Mouse (Mus musculus) layer of hippocampus, adult 18-20 months (tissue): ENCODE measurements around the gene Nell1. TPM values are rescaled to one million over a fixed set of nuclear protein-coding genes. Genes with fewer than 3 reads are reported as not detected.
A peak's percentile ranks its signal among the peaks of the same experiment; 100 is the strongest.

Experiments
- DNase-seq, 2 experiments: peaks; one replicate each; pipeline ENCODE4 v3.0.0; 2022; ENCODE audit warnings: low spot score in 2 of 2
- total RNA-seq, 2 experiments: library from RNA; stranded (reverse); gene quantifications; 2 replicates each; pipeline ENCODE4 v1.2.3; 2021

Nell1 gene
- total RNA-seq, 2 experiments from 2014 or later, result 46.5 to 53.6 TPM

DNA sequence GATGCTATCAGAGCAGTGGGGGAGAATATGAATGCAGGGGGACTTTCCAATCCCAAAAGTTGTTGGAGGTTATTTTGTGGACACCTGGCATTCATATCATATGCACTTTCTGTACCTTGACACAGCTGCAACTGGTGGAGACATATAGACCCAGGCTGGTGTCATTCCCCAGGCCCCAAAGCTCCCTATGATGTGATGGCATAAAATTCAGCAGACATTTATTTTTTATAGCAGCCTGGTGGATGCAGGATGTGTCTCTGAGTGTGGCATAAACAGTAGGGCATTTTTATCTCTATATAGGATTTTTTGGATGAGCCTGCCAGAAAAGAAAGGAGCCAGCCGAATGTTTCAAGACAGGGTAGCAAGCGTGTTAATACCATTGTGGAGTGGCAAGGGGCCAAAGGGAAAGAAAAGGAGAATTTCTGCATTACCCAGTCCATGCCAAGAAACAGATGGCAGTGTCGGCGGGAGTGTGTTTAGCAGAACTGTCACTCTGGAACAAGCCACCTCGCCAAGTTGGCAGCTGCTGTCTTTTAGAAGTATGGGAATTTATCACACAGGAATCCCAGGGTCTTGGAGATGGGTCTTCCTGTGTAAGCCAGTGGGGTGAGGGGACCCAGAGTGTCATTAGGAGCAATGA lies 267.1 kb downstream of the Nell1 start:
- peak; percentile 91 to 95 for DNase-seq

DNA sequence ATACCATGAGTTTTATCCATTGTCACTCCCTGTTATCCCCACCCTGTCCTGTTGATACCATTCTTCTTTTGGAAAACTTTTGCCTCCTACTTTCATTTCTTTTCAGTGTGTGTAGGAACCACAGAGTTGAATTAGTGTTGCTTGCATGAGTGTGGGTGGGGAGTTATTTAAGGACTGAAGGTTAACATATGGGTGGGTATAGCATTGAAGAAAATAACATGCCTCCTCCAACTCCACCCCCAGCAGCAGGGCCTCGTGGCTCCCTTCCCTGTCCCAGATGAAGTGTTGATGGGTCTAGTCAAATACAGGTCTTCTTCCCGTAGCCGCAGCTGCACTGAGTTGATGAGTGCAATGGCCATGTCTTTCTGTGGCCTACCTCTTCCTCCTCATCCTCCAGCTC lies 278.5 kb downstream of the Nell1 start:
- no peak for DNase-seq

DNA sequence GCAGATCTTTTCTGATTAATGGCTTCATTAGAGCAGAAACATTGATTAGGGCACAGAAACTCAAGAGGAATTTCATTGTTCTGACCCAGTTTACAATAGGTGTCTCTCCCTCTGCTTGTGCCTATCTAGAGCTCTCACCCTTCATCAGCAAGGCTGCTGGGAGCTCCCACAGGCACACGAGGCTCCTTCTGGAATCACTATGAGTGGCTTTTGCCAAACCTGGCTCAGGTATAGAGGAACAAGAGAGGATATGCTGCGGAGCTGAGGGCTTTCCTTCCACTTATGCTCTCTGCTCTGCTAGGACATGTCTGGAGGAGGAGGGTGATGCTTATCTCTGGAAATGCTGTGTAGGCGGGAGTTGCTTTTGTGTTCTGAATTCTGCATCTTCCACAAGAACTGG lies 285.4 kb downstream of the Nell1 start:
- no peak for DNase-seq

DNA sequence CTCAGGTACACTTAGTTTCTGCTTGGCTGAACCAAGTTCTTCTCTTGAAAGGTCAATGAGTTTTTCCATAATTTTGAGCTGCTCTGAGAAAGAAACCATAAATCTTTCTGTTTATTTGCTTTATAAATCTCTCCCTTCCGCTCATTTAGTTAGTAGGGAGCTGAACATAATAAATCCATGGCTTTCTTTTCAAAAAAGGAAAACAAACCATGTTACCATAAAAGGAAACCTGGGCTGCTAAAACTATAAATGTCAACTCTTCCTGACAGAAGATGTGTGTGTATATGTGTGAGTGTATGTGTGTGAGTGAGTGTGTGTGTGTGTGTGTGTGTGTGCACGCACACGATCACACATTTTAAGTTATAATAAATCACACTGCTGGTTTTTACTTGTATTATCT lies 320.8 kb downstream of the Nell1 start:
- DNase-seq, result no peak

DNA sequence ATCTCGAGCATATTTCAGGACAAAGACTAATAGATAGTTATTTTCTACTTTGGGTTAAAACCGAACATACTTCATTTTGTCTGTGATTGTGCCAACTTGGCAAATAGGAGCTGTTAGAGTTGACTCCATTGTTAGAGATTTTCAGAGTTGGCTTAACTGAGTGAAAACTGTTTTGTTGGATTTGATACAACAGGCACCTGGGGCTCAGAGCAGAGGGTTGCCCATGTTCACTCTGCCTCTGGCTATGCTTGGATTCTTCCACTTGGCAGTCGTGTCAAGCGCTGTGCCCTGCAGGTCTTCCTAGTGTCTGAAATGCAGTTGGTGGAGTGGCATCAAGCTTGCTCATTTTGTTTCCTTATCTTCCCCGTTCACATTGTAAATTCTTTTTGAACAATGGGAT lies 363.6 kb downstream of the Nell1 start:
- DNase-seq, result no peak

DNA sequence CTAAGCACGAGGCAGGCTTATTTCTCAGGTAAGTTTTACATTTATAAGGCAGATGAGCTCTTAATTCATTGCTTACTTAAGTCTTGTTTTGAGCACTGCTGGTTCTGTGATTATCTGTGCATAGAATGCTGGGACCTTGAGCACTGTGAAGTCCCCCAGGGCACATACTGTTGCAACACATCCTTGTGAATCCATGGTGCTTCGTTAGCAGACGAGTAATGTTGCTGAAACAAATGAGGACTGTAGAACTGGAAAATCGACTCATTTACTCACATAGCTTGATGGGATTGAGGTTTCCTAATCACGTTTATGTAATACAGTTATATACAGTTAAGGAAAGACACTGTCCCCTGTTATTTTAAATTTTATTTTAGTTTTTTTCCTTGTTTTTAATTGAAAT lies 364.1 kb downstream of the Nell1 start:
- DNase-seq, result no peak

DNA sequence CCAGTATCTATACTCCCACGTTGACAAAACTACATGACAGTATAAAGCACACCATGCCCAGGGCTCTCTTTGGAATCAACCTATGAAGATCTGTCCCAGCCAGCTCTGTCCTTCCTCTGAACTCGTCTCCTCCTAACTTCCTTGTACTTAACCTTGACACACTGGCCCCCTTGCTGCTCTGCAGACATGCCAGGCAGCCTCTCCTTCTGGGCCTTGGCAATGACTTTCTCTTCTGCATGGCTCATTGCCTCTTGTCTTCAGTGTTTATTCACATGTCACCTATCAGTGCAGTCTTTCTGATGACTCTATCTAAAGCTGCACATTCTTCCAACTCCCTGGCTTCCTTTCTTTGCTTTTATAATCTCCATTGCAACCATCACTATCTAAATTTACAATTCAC lies 376.9 kb downstream of the Nell1 start:
- DNase-seq, result no peak

DNA sequence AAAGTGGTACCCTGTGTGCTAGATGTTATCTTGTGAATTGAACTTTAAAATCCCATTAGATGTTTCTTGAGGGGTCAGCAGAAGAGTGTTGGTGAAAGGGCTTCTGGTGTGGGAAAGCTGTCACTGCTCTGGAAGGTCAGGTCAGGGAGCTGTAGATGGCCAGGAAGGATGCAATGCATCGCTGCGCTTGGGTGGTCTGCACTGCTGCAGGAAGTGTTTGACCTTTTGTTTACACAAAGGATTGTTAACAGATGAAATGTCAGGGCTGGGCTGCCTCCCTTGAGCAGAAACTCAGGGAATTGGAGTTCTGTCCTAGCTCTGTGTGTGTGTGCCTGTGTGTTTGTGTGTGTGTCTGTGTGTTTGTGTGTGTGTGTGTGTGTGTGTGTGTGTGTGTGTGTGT lies 382.5 kb downstream of the Nell1 start:
- no peak for DNase-seq

DNA sequence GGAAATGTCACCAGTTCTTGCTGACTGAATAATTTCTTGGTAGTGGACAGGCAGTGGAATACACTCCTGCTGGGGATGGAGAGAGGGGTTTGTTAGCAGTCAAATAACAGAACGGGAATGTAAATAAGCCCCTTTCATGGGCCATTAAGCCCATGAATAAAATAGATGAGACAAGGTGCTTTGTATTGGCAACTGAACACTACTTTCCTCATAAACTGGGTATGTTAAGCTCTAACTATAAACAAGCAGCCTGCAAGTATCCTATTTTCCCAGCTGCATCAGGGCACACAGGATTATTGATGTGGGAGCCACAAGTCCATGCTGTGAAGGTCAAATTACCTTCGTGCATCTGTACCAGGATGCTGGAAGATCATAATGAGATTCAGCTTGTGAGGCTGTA lies 387.4 kb downstream of the Nell1 start:
- no peak for DNase-seq

DNA sequence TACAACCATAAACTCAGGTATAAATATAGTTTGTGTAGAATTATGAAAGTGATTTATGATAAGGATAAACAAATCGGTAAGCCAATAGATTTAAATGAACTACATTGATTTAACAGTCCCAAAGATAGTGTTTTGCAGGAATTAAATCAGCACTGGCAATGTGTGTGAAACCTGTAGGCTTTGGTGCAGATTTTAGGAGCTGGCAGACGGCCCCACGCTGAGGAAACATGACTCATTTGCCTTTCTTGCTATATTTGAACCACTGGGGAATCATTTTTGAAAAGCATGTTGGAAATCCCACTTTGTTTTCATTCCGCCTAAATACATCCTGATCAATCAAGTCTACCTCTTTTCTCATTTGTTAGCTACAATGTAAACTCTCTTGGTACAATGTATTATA lies 400.2 kb downstream of the Nell1 start:
- DNase-seq, result peak; percentile 77 to 89

DNA sequence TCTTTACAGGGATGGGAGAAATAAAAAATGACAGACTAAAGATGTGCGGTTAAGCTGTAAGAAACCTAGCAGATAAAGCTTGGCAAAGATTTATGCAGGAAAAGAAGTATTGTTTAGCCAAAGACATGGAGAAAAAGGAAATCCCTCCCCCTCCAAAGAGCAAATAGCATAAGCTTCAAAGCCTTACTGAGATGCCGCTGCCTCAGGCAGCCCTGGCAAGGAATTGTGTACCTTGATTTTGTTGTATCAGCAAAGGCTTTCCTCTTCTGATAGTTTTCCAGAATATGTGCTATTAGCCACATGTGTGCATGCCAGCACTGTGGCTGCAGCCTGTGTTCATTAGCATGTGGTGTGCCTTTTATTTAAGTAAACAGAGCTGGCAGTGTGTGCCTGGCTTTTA lies 435.8 kb downstream of the Nell1 start:
- DNase-seq, result no peak

DNA sequence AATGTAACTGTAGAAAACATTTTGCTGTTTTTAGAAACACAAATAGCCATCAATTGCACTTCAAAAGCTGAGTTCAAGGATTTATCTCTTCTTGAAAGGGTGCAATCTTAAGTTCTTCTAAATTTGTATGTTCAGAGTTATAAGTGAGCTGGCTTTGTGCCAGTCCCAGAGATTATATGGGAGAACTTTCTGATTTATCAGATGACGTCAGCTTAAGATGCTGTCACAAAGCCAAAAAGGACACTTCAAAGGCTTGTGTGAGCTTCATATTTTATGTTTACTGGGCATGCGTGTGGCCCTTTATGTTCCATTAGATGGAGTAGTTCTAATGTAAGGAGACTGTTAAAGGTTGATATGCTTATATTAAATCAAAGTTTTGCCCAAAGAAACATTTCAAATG lies 445.3 kb downstream of the Nell1 start:
- no peak for DNase-seq

DNA sequence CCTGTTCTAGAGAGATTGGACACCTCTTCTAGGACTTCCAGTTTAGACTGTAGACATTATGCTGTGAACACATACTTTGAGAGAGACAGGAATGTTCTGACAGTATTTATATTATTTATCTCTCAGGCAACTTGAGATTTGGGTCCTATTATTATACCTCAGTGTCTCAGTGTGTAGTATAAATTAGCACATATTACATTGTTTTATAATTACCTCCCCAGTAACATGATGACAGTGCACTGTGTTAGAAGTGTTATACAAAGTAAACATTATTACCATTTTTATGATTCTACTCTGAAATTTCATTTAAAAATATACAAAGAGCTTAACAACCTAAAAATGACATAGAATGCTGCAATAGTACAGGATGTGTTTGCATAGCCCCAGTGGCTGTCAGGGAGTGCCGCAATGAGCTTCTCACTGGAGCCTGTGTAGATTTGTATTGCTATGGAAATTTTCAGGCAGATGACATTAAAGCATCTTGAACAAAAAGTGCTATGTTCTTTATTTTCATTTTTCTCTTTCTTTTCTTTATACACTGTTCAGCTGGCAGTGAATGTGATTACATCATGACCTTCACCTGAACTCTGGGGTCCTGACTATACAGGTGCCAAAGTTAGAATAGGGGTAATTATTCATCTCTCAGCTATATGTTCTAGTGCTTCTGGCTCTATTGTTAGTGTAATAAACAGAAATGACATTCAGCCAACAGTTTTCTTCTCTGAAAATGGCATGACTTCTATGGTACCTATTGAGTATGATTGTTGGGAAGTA lies 447.9 kb downstream of the Nell1 start:
- DNase-seq, result no peak

DNA sequence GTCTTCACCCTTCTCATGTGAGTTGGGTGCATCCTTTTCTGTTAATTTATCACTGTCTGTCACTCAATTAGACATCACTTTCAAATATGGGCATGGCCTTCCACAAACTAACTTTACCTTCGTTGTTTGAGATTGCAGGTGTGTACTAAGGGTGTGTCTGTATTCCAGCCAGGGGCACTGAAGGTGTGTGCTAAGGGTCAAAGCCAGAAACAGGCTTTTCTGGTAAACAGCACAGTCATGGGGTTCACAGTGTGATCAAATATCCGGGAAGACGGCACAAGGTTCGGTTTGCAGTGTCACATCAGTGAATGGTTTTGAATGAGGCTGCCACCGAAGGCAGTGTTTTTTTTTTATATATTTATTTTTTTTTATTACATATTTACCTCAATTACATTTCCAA lies 455.1 kb downstream of the Nell1 start:
- DNase-seq, result no peak

DNA sequence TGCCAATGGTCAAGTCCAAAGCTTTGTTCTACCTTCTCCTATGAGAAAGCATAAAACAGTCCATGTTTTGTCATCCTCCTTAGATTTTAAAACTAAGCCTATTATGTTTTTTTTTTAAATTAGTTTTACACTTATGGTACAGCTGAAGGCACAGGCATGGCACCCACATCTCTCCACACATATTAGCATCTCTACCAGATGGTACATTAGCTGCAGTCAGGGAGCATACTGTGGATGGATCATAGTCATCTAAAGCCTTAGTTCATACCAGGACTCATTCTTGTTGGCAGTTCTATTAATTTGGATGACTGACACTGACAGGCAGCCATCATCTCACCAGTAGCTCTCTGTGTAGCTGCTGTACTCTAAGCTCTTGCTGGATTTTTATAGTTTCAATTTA lies 466.6 kb downstream of the Nell1 start:
- DNase-seq, result peak; percentile 29 to 54

DNA sequence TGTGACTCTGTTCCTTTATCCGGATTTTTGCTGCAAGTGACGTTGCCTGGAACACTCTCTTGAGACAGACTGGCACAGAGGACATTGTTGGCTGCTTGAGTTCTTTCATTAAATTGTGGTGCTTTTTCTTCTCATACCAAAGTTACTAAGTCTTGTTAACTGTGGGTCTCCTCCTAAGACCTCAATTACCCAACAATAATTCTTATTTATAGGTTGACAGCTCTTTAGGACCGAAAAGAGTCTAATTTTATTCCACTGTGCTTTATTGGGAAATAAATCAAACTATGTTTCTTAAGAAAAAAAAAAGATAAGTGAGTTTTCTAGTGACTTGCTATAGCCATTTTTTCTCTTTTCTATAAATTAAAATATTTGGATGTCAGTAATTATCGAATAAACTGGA lies 472.7 kb downstream of the Nell1 start:
- no peak for DNase-seq

DNA sequence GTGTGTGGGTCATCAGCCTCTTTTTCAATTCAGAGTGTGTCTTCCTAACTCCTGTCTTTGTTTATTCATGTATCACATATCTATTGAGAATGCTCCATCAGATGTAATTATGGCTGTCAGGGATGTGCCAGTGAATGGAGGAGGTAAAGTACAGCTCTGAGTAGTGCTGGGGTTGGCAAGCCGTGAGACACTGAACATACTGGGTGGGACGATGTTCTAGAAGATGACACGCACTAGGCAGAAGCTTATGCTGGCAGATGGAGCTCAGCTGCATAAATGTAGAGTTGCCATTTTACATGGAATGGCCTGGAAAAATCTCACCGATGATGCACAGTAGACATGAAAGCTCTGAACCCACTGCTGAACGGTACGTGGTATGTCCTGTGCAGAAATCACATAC lies 493.1 kb downstream of the Nell1 start:
- DNase-seq, result peak in 1 of 2 experiments; percentile 21

DNA sequence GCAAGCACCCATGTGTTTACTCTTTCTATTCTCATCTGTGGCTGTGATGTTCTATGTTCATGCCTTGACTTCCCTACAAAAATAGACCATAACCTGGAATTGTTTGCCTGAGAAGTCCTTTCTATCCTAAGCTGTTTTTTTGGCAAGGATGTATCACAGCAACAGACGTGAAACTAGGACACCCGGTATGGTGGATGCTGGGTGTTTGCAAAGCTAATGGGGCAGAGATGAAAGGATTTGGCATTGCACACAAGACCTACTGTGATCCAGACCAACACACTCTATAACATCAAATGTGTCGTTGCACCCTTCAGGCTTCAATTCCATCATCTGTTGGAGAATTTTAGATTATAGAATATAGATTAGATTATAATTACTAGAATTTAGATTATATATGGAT lies 495.9 kb downstream of the Nell1 start:
- peak in 1 of 2 experiments; percentile 12 for DNase-seq

DNA sequence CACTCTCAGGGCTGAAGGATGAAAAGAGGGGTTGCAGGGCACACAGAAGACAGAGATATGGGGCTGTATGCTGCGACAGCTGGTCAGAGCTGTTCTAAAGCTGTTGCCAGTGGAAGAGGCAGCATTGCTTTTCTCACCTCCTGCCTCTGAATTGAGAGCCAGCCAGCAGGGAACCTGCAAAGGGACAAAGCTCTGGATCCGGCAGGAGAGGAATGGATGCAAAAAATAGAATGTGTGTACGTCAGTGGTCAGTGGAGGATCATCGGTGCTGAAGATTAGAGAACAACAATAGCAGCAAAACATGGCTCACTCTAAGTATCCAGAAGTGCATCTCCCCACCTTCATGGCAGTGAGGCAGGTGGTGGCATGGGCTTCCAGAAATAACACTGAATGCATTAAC lies 507.3 kb downstream of the Nell1 start:
- DNase-seq, result no peak

DNA sequence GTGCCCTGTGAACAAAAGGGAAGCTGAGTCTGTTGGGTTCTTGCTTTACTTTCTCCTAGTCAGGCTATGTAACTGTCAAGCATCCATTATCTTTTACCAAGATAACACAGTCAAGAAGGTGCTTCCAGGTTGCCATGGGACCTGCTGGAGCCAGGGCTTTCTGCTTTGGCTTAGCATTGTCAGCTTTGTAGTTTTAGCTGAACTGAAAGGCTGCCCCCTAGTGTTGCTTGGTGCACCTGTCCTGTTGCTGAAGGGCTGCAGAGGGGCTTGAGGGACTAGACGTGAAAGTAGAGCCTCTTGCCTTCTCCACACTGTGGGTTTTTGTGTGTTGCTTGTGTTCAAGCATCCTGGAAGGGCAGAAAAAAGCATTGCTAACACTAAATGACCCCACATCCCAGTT lies 510.6 kb downstream of the Nell1 start:
- peak; percentile 35 to 60 for DNase-seq

DNA sequence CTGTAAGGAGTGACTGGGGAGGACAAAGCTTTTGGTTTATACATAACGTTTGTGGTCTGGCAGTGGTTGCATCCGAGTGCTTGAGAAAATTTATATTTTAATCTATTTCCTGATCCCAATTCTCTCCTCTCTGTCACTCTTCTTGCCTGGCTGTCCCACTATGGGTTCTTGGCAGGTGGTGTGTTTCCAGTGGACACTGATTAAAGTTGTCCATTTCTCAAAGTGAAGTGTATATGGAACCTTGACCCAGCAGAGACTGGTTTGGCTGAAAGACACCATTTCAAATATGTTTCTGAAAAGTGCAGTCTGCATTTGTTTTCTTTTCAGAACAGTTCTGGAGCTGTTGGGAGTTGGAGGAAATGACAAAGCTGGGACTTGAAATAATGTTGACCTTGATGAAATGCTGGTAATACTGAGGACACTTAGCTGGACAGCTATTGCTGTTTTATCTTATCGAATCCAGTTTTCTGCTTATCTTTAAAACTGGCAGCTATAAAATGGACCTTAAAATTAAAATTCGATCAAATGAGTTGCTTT lies 512.3 kb downstream of the Nell1 start:
- no peak for DNase-seq

DNA sequence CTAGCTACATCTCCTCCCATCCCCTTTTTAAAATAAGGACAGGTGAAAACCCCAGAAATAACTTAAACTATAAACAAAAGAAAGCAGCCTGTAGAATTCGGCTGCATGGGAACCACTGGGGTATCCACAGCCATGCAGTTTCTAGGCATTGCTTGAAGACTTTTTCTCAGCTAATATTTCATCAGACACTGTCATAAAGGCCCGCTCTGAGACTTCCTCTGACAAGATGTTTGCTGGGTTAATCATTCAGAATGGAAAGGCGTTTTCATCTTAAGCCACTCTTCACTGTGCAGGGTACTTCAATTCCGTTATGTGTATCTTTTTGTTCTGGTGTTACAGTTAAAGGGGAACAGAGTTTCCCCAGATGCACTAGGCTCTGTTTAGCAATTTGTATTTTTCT lies 526.9 kb downstream of the Nell1 start:
- DNase-seq, result no peak

DNA sequence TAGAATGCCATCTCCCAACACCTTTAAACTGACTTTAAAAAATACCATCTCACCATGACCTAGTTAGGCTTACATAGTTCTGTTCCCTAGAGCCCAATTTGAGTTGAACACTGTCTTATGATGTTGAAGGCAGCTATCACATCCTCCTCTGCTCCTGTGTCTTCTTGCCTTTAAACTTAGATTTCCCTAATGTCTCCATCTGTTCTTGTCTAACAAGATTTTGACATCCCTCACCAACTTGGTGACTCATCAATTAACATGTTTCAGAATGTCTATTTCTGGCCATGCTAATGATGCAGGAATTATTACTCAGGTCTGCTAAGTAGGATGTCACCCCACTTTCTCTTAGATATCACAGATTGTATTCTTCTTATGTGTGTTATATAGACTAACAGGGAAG lies 532.4 kb downstream of the Nell1 start:
- DNase-seq, result peak in 1 of 2 experiments; percentile 12
